Mouse (Mus musculus) lung, postnatal 14 days (tissue): ENCODE results near the gene 2310046K23Rik.
"Not testable (repeated sequence)": the region's sequence is repeated elsewhere in the genome, so short reads cannot be mapped to it uniquely, and the experiment has no call there.

Experiments
- DNase-seq: peaks from one replicate; pipeline ENCODE4 v3.0.0; 2021

Gene 2310046K23Rik

DNA sequence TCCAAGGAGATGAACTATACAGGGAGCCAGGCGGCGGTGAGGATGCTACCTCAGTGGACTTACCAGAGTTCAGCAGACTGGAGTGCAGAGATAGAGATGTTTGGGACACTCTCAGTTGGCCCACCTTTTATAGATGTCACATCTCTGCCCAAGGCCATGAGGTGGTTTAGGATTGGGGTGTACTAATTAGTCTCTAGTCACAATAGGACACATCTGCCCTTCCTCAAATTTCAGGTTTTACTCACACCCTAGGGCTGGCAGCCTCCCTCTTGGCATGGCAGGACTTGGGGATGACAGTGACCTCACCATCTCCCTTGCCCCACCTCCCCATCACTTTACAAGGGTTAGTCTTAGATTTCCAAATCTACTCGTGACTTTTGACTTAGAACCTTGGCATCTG, at the start of gene 2310046K23Rik:
TSS of gene 2310046K23Rik (minus strand) at position 101 of the 400 bp plus-strand sequence.
- DNase-seq = no peak

DNA sequence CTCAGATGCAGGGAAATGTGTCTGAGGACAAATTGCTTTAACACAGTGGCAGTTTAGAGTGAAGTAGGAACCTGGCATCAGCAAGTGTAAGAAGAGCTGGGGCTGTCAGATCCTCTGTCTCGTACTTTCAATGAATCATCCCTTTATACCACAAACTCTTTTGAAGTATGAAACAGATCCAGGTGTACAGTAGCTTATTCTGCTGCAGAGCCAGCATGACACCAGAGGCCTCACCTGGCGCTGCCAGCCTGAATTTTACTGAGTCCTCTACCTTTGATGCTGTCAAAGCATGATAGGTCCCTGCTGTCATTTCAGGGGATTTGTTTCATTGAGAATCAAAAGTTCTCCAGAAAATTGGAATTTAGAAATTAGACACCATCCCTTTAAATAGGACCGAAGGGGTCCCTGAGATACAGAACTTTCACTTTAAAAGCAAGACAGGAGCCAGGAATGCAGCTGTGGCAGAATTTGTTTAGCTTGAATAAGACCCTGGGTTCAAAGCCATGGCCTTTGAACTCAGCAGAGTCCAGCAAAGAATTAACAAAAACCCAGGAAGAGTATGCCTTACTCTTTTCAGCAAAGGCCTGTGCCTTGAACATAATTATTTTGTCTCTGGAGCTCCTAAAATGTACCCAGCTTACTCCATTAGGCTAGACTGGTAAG, 49.0 kb upstream of the 2310046K23Rik start:
- DNase-seq = no peak

DNA sequence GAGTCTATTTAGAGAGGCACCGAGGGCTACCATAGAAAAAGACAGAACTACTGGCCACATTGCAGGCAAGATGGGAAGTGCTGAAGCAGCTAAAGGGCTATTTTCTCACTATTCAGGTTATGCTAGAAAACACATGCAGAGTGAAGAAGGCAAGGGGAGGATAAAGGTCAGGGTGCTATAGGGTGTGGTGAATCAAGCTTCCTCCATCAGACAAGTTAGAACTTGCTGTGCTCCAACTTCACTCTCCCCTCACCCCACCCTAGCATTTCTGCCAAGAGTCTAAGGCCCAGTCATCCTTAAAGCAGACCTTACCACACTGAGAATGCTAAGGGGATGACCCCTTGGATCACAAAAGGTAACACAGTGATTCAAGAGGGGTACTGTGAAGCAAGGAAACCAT, 45.2 kb upstream of the 2310046K23Rik start:
- DNase-seq = no peak

DNA sequence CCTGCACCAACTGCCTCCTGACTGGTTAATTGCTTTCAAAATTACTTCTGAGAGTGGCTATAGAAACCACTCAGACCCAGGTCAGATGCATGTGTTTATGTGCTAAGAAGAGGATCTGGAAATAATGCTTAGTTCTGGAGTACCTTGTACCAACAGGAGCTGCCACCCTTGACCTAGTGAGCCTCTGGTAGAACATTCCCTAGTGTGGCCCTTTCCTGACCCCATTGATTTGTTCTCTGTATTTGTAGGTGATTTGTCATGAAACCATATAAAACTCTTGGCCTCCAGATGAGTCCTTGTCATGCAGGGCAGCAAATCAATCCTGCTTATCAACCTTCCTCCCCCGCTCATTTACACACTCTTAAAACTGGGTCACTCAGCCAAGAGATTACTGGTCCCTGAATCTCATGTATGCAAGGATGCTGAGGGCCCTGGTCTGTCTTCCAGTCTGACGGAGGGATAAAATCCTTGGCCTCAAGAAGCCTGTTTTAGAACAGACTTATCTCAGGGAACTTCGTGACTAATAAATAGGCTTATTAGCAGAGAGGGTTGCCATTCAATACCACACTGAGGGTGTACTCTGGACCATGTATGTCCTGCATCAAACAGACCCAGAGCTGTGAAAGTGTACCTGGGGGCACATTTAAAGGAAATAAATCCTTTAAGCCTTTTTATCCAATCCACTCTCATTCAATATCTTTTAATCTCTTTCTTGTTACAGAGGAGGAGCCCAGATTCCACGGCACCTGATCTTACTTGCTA, 44.5 kb upstream of the 2310046K23Rik start:
- no peak for DNase-seq

DNA sequence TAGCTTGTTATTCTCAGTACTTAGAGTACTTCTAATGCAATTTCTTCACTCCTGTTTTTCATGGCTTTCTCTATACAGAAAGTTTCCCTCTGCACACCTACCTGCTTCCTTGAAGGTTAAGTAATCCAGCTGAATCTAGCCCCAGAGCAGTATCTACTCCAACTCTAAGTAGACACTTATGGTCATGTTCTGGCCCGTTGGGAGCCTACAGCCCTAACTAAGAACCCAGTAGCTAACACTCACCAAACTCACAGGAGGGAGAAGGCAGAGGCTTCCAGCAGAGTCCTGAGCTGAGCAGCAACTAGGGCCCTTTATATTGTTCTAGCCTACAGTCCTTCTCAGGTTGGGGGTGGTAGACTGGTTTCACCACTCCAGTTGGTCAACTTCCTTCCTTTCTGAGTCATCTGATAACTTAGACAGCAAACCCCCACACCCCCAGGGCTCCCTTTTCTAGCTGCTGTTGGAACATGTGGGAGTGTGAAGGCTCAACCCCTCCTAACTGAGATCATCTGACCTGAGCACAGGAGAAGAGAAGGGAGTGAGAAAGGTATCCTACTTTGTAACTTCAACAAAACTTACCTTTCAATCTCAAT, 39.2 kb upstream of the 2310046K23Rik start, which contains the start of gene Ivl:
TSS of gene Ivl (minus strand) at position 287 of the 593 bp plus-strand sequence.
- no peak for DNase-seq

DNA sequence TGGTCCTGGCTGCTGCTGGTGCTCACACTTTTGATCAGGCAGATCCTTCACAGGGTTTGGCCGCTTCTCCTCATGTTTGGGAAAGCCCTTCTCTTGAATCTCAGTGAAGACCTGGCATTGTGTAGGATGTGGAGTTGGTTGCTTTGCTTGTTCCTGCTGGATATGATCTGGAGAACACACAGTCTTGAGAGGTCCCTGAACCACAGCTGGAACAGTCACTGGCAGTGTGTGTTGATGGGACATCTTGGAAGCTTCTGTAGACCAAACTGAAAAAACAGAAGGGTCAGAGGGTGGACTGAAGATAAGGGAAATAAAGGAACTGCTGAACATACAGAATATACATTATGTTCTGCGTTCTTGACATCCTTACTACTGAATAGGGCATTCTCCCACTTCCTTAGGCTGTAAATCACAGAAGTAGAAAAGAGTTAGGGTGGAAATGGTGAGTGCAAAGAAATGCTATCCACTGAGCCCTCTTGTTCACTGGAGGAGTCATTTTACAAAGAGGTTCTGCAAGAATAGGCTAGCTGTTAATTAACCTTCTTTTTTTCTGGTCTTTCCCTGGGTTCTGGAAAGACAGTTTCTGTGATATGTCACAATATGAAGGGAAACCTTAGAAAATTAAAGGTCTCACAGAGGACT, 38.3 kb upstream of the 2310046K23Rik start:
- no peak for DNase-seq

DNA sequence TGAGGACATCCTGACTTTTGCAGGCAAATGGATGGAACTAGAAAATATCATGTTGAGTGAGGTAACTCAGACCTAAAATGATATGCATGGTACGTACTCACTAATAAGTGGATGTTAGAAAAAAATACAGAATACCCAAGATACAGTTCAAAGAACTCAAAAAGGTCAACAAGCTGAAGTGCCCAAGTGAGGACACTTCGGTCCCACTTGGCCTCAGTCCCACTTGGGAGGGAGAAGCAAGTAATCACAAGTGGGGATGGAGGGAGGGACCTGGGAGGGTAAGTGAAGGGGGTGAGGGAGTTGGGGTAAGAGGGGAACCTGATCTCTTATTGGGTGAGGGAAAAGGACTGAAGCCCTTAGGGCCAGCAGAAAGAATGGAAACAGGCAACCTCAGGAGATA, 34.4 kb upstream of the 2310046K23Rik start:
- DNase-seq = peak; percentile 44

DNA sequence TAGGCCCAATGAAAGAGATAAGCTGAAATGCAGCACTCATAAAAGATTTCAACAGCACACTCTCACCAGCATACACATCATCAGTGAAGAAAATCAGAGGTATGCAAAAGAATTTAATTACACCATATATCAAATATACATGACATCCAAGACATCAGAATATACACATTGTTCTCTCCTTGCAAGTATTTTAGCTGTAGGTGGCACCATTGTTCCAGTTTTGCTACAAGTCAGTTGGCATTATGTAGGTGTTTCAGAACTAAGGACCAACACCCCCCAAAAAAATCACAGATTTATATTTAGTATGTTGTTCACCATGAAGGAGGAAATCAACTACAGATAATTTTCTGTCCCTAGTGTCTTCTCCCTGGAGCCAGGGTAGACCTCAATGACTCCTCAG, 31.1 kb upstream of the 2310046K23Rik start:
- no peak for DNase-seq

DNA sequence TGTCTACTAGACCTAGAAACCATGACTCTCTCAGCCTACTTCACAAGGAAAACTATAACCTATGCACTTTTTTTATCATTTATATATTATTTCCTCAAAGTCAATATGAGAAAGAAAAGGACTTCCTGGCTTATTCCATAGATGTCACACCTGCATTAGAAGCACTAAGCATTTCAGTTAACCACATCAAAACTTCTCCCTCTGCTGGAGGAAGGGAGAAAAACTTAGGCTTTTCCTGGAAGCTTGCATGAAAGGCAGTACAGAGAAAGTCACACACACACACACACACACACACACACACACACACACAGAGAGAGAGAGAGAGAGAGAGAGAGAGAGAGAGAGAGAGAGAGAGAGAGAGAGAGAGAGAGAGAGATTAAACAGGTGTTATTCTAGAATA, 22.0 kb downstream of the 2310046K23Rik start:
- DNase-seq = no peak

DNA sequence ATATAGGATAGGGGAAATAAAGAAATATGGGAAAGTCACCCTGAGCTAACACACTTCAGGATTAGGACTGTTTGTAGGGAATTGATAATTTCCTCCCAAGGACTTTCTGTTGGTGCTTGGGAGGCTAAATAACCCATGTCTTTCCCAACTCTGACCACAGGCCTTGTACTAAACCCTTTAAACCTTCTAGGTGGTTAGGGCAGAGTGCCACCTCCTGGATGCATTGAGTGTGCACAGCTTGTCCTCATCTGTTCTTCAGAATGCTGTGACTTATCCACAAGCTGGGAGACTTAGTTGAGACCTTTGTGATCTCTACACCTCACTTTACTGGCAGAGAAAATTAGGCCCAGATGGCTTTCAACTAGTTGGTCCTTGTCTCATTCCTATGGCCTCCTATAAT, 23.5 kb downstream of the 2310046K23Rik start:
- no peak for DNase-seq

DNA sequence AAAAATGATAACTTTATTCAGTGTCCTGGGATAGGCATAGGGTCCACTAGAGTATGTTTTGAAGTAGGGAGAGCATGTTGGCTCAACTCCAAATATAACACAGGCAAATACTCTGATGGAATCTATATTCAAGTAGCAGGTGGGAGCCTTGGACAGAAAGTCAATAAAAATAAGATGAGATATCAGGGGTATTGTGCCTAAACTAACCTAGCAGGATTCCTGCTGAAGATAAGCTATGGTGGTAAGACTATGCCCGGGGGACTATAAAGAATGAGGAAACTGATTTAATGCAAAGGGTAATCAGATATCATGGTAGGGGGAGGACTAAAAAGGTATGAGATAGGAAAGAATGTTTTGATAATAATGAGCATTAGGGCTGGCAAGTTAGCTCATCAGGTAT, 26.1 kb downstream of the 2310046K23Rik start:
- DNase-seq = no peak

DNA sequence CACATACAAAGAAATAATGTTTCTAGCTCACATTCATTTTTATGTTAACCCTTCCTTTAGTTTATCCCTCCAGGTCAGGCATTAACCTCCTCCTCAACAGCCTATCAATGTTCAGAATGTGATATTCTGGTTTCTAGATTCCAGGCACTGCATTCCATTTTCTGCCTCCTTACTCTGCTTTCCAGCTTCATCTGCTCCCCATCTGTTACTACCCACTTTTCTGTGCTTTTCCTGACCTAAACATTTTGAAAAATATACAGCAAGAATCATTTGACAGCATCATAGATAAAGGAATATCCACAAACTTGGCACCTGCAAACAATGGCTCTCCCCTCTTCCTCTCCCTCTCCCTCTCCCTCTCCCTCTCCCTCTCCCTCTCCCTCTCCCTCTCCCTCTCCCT, 30.8 kb downstream of the 2310046K23Rik start:
- no peak for DNase-seq

DNA sequence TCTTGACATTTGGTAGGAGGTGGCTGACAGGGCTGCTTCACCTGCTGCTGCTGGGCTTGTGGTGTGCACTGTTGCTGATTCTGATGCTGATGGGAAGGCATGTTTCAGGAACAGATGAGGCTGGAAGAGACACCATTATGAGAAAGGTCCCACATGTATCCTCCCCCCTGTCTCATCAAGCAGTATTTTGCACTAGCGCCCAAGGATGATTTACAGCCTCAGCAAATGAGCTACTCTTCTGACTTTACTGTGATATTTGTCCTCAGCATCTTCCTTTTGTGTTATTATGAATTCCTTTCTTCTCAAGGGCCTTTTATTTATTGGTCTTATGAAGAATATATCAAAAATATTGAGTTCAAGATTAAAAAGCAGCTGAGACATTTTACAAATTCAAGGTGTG, 33.9 kb downstream of the 2310046K23Rik start, which contains the start of gene Sprr4:
TSS of gene Sprr4 (minus strand) at position 101 of the 400 bp plus-strand sequence.
- no peak for DNase-seq

DNA sequence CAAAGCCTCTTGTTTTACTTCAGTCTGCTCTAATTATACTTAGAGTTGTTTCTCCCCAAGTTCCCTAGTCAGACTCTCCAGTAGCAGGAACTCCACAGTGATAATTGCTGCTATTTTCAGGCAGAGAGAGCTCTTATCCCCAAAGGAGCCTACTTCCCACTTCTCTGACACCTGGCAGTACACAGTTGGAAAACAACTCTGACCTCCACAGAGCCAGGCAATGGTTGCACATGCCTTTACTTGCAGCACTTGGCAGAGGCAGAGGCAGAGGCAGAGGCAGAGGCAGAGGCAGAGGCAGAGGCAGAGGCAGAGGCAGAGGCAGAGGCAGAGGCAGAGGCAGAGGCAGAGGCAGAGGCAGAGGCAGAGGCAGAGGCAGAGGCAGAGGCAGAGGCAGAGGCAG, 44.0 kb downstream of the 2310046K23Rik start:
- DNase-seq = not testable (repeated sequence)

DNA sequence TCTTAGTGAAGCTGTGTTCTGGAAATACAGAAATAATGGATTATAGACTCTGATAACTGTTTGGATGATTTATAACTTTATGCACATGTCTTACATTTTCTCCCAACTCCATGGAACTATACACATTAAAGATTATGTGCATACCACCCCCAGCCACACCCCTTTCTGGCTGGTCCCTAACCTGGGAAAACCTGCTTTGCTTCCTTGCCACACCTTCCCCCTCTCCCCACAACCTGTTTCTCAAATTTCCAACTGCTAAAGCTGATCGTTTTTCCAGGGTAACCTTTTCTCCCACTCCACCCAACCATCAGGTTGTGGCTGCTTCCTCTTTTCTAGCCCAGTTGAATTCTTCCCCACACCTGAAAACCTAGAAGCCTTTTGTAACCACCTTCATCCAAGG, 48.0 kb downstream of the 2310046K23Rik start:
- DNase-seq = no peak

DNA sequence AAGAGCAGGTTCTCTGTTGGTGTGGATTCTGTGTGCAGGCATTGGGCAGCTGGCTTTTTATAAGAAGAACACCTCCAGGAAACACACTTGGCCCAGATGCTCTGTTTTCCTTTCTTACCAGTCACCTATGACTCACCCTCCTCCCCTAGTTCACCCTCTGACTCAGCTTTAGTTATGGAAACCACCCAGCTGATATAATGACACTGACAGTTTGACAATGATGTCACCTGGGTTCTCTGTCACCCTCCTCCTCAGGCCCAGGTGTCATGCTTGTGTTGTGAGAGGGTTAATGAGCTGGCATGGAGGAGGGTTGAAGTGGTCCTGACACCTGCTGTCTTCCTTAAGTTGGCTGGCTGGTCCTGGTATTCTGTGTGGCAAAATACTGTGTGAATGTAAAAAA, 48.4 kb downstream of the 2310046K23Rik start, which contains the start of gene Sprr1a:
TSS of gene Sprr1a (minus strand) at position 33 of the 400 bp plus-strand sequence.
- DNase-seq = no peak
